Mouse (Mus musculus): Measurements from ENCODE around the gene Kcnn1. TPM values are rescaled to one million over a fixed set of nuclear protein-coding genes. Genes with fewer than 3 reads are reported as not detected.

Kcnn1 gene
- polyA plus RNA-seq, 2 experiments, result 2.5 to 9.1 TPM

DNA sequence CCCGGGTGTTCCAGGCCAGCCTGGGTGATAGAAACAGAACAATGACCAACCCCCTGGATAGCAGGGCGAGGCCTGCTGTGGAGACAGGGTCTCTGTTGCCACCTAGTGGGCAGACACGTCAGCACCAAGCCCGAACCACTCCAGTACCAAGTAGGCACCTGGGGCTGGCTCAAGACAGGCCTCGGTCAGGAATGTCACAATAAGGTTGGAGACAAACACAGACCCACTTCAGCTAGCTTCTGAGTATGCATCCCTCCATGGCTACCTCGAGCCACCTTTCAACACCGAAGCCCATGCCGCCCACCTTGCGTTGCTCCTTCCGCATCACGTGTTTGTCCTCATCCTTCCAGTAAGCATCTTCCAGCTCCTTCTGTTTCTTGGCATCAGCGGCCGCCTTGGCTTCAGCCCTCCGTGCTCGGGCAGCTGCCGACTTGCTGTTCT, 6.6 kb upstream of the Kcnn1 start:
- H3K4me3 ChIP-seq (replicated peaks; ENCODE audit: low read length), result no peak overlapping the region
- ATAC-seq (ENCODE audit: low FRiP score, low read depth) (no peak), DNase-seq (ENCODE audit: low spot score) (peak; percentile 74)
- H3K9ac ChIP-seq (ENCODE audit: low read depth, low read length, severe bottlenecking), result no peak overlapping the region
- H3K4me1 ChIP-seq (ENCODE audit: control insufficient read depth, insufficient read depth, low read length), result peaks cover 17% of the 10 kb centered on the region
- H3K9me3 ChIP-seq (ENCODE audit: control insufficient read depth, low read length), result no peaks in the 10 kb centered on the region
- no peak overlapping the region for H3K4me2 ChIP-seq (replicated peaks; ENCODE audit: low read depth, low read length, severe bottlenecking)
- no peak overlapping the region for H3K27ac ChIP-seq (replicated peaks; ENCODE audit: low read depth, low read length)
- no peaks in the 10 kb centered on the region; the same call in 1 of the 2 replicates for H3K36me3 ChIP-seq (ENCODE audit: control insufficient read depth, insufficient read depth, low read length)
- WGBS, result 50% methylated on average over 16 of the region's 16 CpGs
- TF ChIP-seq POLR2A (IDR thresholded peaks at IDR 0.05; ENCODE audit: borderline replicate concordance, extremely low read depth, insufficient read depth, insufficient read length), result no peak
- H3K27me3 ChIP-seq (ENCODE audit: control insufficient read depth, insufficient read depth, low read length), result no peaks in the 10 kb centered on the region

DNA sequence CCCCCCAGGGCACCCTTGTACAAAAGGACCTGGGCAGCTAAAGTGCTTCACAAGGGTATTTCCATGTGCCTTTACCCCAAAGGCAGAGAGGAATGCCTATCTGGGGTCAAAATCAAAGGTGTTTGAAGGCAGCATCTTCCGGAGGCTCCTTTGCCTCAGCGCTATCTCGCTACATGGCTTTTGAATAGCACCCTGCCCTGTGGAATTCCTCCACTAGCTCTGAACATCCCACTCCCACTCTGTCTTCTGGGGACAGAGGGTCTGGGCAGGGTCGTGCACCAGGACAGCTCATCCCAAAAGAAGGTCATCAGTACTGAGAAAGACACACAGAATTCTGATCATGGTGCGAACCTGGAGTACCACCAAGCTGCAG, 6.1 kb upstream of the Kcnn1 start:
- TF ChIP-seq POLR2A (IDR thresholded peaks at IDR 0.05; ENCODE audit: borderline replicate concordance, extremely low read depth, insufficient read depth, insufficient read length), result no peak
- Histone ChIP-seq H3K4me1 (ENCODE audit: control insufficient read depth, insufficient read depth, low read length) (peaks cover 21% of the 10 kb centered on the region), H3K4me3 (replicated peaks; ENCODE audit: low read length) (no peak overlapping the region; the same call in 1 of the 2 replicates), H3K9ac (ENCODE audit: low read depth, low read length, severe bottlenecking) (no peak overlapping the region), H3K4me2 (replicated peaks; ENCODE audit: low read depth, low read length, severe bottlenecking) (peak overlapping the region; percentile 42; the same call in 1 of the 2 replicates), H3K27me3 (ENCODE audit: control insufficient read depth, insufficient read depth, low read length) (no peaks in the 10 kb centered on the region), H3K9me3 (ENCODE audit: control insufficient read depth, low read length) (no peaks in the 10 kb centered on the region), H3K27ac (replicated peaks; ENCODE audit: low read depth, low read length) (no peak overlapping the region), H3K36me3 (ENCODE audit: control insufficient read depth, insufficient read depth, low read length) (no peaks in the 10 kb centered on the region; the same call in 1 of the 2 replicates)
- no peak for ATAC-seq (ENCODE audit: low FRiP score, low read depth)
- 44% methylated on average over 5 of the region's 5 CpGs for WGBS
- DNase-seq (ENCODE audit: low spot score), result no peak

DNA sequence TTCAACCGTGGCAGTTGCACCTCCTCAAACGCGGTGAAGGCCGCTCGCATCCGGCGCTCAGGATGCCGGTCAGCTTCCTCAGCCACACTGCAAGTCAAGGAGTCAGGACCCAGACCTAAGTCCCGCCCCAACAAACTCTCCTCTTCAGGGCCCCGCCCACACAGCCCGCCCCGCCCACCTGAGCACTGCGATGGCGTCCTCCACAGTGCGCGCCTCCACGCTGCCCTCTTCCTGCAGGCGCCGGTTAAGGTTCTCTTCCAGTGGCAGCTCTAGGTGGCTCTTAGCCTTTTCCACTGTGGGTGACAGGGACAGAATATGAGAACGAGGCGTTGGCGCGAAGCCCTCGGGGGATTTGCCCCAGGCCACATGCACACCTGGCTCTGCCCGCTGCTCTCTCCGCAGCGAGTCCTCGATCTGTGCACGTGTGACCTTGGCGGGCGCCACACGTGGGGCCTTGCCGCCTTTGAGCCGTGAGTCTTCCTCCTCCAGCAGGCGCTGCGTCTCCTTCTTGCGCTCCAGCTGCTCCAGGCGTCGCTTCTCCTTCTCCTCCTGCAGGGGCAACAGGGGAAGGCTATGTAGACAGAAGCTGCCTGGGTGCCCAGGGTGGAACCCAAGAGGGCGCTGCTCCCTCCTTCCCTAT, 5.6 kb upstream of the Kcnn1 start:
- peaks cover 25% of the 10 kb centered on the region for H3K4me1 ChIP-seq (ENCODE audit: control insufficient read depth, insufficient read depth, low read length)
- H3K9ac ChIP-seq (ENCODE audit: low read depth, low read length, severe bottlenecking), result no peak overlapping the region

DNA sequence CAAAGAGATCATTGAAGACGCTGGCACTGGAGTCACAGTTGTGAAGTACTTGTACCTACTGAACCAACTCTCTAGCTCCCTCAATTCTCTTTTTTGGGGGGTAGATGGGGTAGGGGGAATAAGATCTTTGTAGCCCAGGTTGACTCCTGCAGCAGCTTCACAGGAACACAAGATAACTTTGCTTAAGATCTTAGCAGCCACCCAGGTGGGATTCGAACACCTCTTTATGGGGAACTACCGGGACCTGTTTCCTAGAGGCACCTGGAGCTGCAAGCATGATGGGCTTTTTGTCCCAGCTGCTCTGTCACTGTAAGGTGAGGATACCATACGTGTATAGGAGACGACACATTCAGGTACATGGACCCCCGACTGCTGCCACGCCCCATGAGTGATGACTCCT, 3.5 kb upstream of the Kcnn1 start:
- ATAC-seq (ENCODE audit: low FRiP score, low read depth), result no peak
- Histone ChIP-seq H3K4me2 (replicated peaks; ENCODE audit: low read depth, low read length, severe bottlenecking) (no peak overlapping the region), H3K4me3 (replicated peaks; ENCODE audit: low read length) (no peak overlapping the region; the same call in 1 of the 2 replicates), H3K27ac (replicated peaks; ENCODE audit: low read depth, low read length) (peak overlapping the region; percentile 82; the same call in 1 of the 2 replicates), H3K4me1 (ENCODE audit: control insufficient read depth, insufficient read depth, low read length) (peaks cover 29% of the 10 kb centered on the region), H3K9me3 (ENCODE audit: control insufficient read depth, low read length) (no peaks in the 10 kb centered on the region), H3K36me3 (ENCODE audit: control insufficient read depth, insufficient read depth, low read length) (no peaks in the 10 kb centered on the region; the same call in 1 of the 2 replicates), H3K27me3 (ENCODE audit: control insufficient read depth, insufficient read depth, low read length) (peaks cover 15% of the 10 kb centered on the region), H3K9ac (ENCODE audit: low read depth, low read length, severe bottlenecking) (no peak overlapping the region)
- TF ChIP-seq POLR2A (IDR thresholded peaks at IDR 0.05; ENCODE audit: borderline replicate concordance, extremely low read depth, insufficient read depth, insufficient read length), result no peak
- 85% methylated on average over 7 of the region's 7 CpGs for WGBS
- DNase-seq (ENCODE audit: low spot score), result no peak

More for the DNA sequence above, 5.6 kb upstream of the Kcnn1 start:
- Histone ChIP-seq H3K9me3 (ENCODE audit: control insufficient read depth, low read length) (no peaks in the 10 kb centered on the region), H3K27ac (replicated peaks; ENCODE audit: low read depth, low read length) (no peak overlapping the region), H3K4me3 (replicated peaks; ENCODE audit: low read length) (peak overlapping the region; percentile 14; the same call in 1 of the 2 replicates), H3K27me3 (ENCODE audit: control insufficient read depth, insufficient read depth, low read length) (no peaks in the 10 kb centered on the region), H3K36me3 (ENCODE audit: control insufficient read depth, insufficient read depth, low read length) (no peaks in the 10 kb centered on the region; the same call in 1 of the 2 replicates), H3K4me2 (replicated peaks; ENCODE audit: low read depth, low read length, severe bottlenecking) (peak overlapping the region; percentile 42)
- ATAC-seq (ENCODE audit: low FRiP score, low read depth) (no peak), DNase-seq (ENCODE audit: low spot score) (peak; percentile 59)
- WGBS, result 20% methylated on average over 40 of the region's 40 CpGs
- no peak for TF ChIP-seq POLR2A (IDR thresholded peaks at IDR 0.05; ENCODE audit: borderline replicate concordance, extremely low read depth, insufficient read depth, insufficient read length)

DNA sequence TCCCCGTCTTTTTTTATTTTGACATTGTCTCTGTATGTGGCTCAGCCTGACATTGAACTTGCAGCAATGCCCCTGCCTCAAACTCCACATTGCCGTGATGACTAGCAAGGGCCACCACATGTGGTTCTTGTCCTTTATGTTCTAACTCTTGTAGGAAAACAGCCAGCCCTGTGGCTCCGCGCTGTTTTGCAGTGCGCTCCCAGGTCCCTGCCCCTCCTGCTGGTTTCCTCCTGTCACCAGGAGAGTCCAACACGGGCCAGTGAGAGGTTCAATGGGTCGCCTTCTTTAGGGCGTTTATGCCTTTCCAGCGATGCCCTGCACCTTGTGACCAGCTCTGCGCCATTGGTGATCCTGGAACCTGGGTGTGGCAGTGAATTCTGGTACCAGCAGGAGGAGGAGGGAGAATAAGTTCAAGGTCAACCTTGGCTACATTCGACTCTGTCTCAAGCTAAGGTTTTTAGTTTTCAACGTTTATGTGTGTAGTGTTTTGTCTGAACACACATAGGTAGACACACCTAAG, 3.0 kb upstream of the Kcnn1 start:
- Histone ChIP-seq H3K9me3 (ENCODE audit: control insufficient read depth, low read length) (no peaks in the 10 kb centered on the region), H3K27me3 (ENCODE audit: control insufficient read depth, insufficient read depth, low read length) (peaks cover 18% of the 10 kb centered on the region), H3K4me3 (replicated peaks; ENCODE audit: low read length) (peak overlapping the region; percentile 49), H3K27ac (replicated peaks; ENCODE audit: low read depth, low read length) (peak overlapping the region; percentile 82), H3K9ac (ENCODE audit: low read depth, low read length, severe bottlenecking) (peak overlapping the region; percentile 40), H3K36me3 (ENCODE audit: control insufficient read depth, insufficient read depth, low read length) (no peaks in the 10 kb centered on the region; the same call in 1 of the 2 replicates), H3K4me2 (replicated peaks; ENCODE audit: low read depth, low read length, severe bottlenecking) (peak overlapping the region; percentile 86), H3K4me1 (ENCODE audit: control insufficient read depth, insufficient read depth, low read length) (peaks cover 29% of the 10 kb centered on the region)
- 12% methylated on average over 12 of the region's 12 CpGs for WGBS
- DNase-seq (ENCODE audit: low spot score) (no peak), ATAC-seq (ENCODE audit: low FRiP score, low read depth) (peak; percentile 5)
- no peak for TF ChIP-seq POLR2A (IDR thresholded peaks at IDR 0.05; ENCODE audit: borderline replicate concordance, extremely low read depth, insufficient read depth, insufficient read length)
